Mouse (Mus musculus) layer of hippocampus, postnatal 10 days (tissue): Measurements from ENCODE around the gene Vmn1r10. TPM values are rescaled to one million over a fixed set of nuclear protein-coding genes. Genes with fewer than 3 reads are reported as not detected.

ENCODE experiments used
- DNase-seq, 2 experiments: peaks; one replicate each; pipeline ENCODE4 v3.0.0; 2021; ENCODE audit warnings: low spot score in 2 of 2
- long read RNA-seq: library from polyadenylated mRNA; stranded (forward); transcript quantifications from one replicate; pipeline ENCODE4 v2.0.0, GENCODE M21; 2023
- total RNA-seq, 2 experiments: library from RNA; stranded (reverse); gene quantifications; 2 replicates each; pipeline ENCODE4 v1.2.3; 2021

Gene Vmn1r10
- total RNA-seq = not detected
- long read RNA-seq = 0 reads

GRCm38 (mm10) chr6:57109154-57109553 lies at the start of gene Vmn1r10:
TSS of gene Vmn1r10 (plus strand) at chr6:57109454.
- no peak for DNase-seq

GRCm38 (mm10) chr6:57063730-57064129 lies 45.5 kb upstream of the Vmn1r10 start:
- no peak for DNase-seq

DNA sequence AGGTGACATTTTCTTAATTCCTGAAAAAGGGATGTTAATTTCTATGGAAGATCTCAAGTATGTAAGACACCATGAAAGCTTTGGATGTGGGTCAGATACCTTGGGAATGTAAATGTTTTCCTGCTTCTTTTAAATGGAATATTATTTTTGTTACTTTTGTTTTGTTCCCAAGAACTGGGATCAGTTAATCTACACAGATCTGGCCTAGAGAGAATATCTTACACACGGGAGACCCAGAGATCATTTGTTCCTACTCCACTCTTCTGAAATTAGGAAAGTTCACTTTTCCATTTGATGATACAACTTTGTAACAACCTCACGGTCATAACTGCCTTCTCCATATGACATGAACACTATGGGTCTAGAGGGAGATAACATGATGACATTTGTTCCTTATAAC lies 42.8 kb upstream of the Vmn1r10 start, which contains the start of gene Vmn1r9:
TSS of gene Vmn1r9 (plus strand) at position 301 of the 400 bp plus-strand sequence.
- no peak for DNase-seq

GRCm38 (mm10) chr6:57106358-57106757 lies 2.9 kb upstream of the Vmn1r10 start:
- no peak for DNase-seq

DNA sequence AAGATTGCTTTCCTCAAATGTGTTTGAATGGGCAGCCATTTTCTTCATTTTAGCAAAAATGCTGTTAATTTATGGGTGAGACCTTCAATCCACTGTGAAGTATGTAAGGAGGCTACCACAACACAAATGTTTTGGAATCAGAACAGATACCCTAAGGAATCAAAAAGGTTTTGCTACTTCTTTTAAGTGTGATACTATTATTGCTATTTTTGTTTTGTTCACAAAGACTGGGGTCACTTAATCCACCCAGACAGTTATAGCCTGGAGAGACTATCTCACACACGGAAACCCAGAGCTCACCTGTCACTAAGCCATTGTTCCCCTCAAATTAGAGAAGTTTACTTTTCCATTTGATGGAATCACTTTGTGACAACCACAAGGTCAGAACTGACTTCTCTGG lies 23.9 kb downstream of the Vmn1r10 start, which contains the start of gene Vmn1r11:
TSS of gene Vmn1r11 (plus strand) at position 301 of the 400 bp plus-strand sequence.
- DNase-seq = no peak

DNA sequence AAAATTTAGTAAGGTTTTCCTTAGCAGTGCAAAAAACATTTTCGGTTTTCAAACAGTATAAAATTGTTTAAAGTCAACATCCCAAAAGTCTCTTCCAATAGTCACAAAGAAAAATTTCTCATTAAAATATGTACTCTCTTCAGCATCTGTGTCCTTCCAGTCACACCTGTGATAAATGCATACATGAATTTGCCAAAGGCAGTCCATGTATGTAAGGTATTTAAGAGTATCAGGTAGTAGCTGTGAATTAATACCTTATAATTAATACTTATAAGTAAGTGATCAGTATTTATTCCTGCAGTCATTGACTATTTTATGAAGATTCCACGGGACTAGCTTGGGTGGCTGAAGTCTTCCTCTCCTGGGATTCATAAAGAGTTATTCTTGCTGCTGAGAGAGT lies 47.4 kb downstream of the Vmn1r10 start, which contains the start of gene Vmn1r12:
TSS of gene Vmn1r12 (plus strand) at position 301 of the 400 bp plus-strand sequence.
- DNase-seq = no peak

Other genes starting within 250 kb of the Vmn1r10 start
- gene Nt5c3, start 185.5 kb upstream of the Vmn1r10 start, total RNA-seq = 10 to 100 TPM; 50.0 to 51.5 TPM
- gene Vmn1r4, start 185.4 kb upstream of the Vmn1r10 start, total RNA-seq = under 1 TPM; 0.23 to 0.36 TPM
- not detected for gene Vmn1r5, start 139.2 kb upstream of the Vmn1r10 start, total RNA-seq
- gene Vmn1r6, start 112.2 kb upstream of the Vmn1r10 start, total RNA-seq = not detected
- not detected for gene Vmn1r7, start 84.1 kb upstream of the Vmn1r10 start, total RNA-seq
- not detected for gene Vmn1r8, start 77.2 kb upstream of the Vmn1r10 start, total RNA-seq
- not detected for gene Vmn1r9, start 42.7 kb upstream of the Vmn1r10 start, total RNA-seq
- gene Vmn1r11, start 24.0 kb downstream of the Vmn1r10 start, total RNA-seq = not detected
- gene Vmn1r12, start 47.5 kb downstream of the Vmn1r10 start, total RNA-seq = not detected
- not detected for gene Vmn1r13, start 93.8 kb downstream of the Vmn1r10 start, total RNA-seq
- gene Vmn1r14, start 122.2 kb downstream of the Vmn1r10 start, total RNA-seq = not detected
- not detected for gene Vmn1r15, start 148.5 kb downstream of the Vmn1r10 start, total RNA-seq
- gene Vmn1r16, start 220.0 kb downstream of the Vmn1r10 start, total RNA-seq = not detected